Mouse (Mus musculus) ES-Bruce4 (cell line): Measurements from ENCODE around the gene Casc1.

Experiments used
- CTCF ChIP-seq: IDR thresholded peaks from one replicate; pipeline ENCODE4 v1.8.1; 2011; ENCODE audit warnings: low read depth, low read length
- POLR2A ChIP-seq: IDR thresholded peaks from one replicate; pipeline ENCODE4 v1.8.1; 2011; ENCODE audit warnings: low read length; ENCODE audit not compliant: insufficient read depth

DNA sequence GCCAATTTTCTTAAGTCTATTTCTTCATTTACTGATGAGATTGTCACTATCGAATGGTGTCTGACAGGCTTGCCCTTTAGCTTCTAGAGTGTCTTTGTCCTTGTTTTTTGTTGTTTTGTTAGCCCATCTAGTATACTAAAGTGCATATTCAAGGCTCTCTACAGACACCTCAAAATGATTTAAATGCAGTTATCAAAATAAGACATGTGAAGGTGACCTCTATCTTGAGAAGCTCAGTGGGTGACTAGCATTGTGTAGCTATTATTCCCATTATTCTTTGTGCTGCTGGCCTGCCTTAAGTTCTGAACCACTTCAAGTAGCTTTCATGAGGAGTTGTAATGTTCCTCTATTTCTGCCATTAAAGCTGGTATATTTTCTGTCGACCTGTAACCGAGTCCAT lies 5.0 kb upstream of the Casc1 start:
- TF ChIP-seq POLR2A (no peak), CTCF (no peak)
